Mouse (Mus musculus): Measurements from ENCODE around the gene Cdh13.

DNA sequence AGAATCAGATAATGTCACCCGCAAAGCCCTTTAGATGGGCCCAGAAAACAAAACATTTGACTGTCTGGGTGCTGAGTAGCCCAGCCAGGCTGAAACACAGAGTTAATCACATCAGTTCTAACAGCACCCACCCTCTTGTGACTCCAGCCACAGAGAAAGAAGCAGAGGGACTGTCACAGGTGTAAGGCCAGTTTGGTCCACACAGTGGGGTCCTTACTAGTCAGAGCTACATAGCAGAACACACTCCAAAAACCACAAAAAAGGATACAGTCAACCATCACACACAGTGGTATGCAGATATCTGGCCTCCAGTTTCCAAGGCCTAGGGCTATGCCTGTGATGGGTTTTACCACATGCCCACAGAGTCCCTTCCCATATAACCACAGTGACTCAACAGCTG is 703.3 kb downstream of the Cdh13 start:
- no peak for TF ChIP-seq GATA1 (IDR thresholded peaks at IDR 0.05; ENCODE audit: borderline replicate concordance, low read length)
- no peak for TF ChIP-seq FLI1 (IDR thresholded peaks at IDR 0.05; ENCODE audit: low read length)

Data from megakaryocyte, embryonic 14.5 days (primary cell).